In the genomic region with DNA sequence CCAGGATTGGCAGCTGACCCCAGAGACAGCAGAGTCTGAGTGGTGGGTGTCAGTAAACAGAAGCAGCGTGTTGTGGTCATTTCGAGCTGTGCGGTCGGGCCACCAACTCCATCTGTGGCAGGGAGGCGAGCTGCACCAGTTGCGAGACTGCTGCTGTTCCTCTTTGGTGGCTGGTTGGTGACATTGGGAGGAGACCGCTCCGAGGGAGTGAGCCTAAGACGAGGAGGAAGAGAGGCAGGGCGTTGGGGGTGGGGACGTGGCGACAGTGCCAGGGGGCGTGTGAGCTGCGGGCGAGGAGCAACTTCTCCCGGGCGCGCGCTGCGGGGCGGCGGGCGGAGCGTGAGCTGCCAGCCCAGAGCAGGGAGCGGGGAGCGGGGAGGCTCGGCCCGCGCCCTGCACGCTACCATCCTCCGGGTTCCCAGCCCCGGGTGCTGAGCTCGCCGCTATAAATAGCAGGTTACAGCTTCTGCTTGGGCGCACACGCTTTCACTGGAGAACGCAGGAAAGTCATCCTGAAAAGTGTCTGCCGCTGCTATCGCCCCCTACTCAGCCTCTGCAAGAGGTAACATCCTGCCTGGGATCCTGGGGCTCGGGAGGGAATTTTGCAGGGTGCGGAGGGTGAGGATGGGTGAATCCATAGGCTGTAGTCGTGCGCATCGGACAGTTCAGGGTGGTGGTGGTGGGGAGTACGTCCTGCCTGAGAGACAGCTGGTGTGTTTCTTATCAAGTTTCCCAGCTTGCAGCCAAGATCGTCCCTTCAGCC, we compare ENCODE assay signal across 1 mouse cellular context.
TF ChIP-seq lines count a peak whose summit lies in the region.

TSS of gene Inpp4b (plus strand) at position 321 of the 763 bp plus-strand sequence.

TF ChIP-seq in MEL, 35 proteins besides CTCF, POLR2A, EP300 and RAD21 (continued from another document):
- TF ChIP-seq RCOR1 (IDR thresholded peaks at IDR 0.05; ENCODE audit: low read depth, low read length) (no peak), SIN3A (IDR thresholded peaks at IDR 0.05; ENCODE audit: low read length) (peak; percentile 47), MAX (IDR thresholded peaks at IDR 0.05; ENCODE audit: low read length) (no peak), POLR2AphosphoS2 (IDR thresholded peaks at IDR 0.05; ENCODE audit: low read length) (no peak), MXI1 (IDR thresholded peaks at IDR 0.05; ENCODE audit: low read depth, low read length) (peak; percentile 33; the same call in 1 of the 2 replicates), CHD1 (IDR thresholded peaks at IDR 0.05; ENCODE audit: low read depth, low read length) (no peak), CHD2 (IDR thresholded peaks at IDR 0.05; ENCODE audit: low read length) (no peak), BHLHE40 (IDR thresholded peaks at IDR 0.05; ENCODE audit: borderline replicate concordance, low read depth, low read length) (peak; percentile 6; the same call in 1 of the 2 replicates), TAL1 (IDR thresholded peaks at IDR 0.05; ENCODE audit: low read length) (peak; percentile 70), USF2 (IDR thresholded peaks at IDR 0.05; ENCODE audit: borderline replicate concordance in 1 of 2, insufficient read depth in 1 of 2, low read depth in 1 of 2, low read length in 2 of 2) (no peak)
TF ChIP-seq in MEL: peak in this region for 8.
